Mouse (Mus musculus) left cerebral cortex, adult 2 months (tissue): Measurements from ENCODE around the gene Kcnmb3. TPM values are rescaled to one million over a fixed set of nuclear protein-coding genes. Genes with fewer than 3 reads are reported as not detected.

Experiments
- DNase-seq, 2 experiments: peaks; one replicate each; pipeline ENCODE4 v3.0.0; 2021 to 2022; ENCODE audit warnings: low spot score in 2 of 2, mixed read lengths in 1 of 2; ENCODE audit errors: extremely low spot score in 1 of 2
- H3K27ac ChIP-seq: fragments of 200-600 bp; 2 replicates; pipeline ENCODE4 v1.8.1; 2022
- H3K4me3 ChIP-seq: fragments of 200-600 bp; 2 replicates; pipeline ENCODE4 v1.8.1; 2022
- CTCF ChIP-seq: fragments of 200-600 bp; IDR thresholded peaks from 2 replicates; pipeline ENCODE4 v1.8.1; 2022; ENCODE audit warnings: antibody characterized with exemption, mild to moderate bottlenecking, moderate library complexity
- intact Hi-C: fragments of 180-260 bp; cut with DNase I; formaldehyde crosslinking; loops from one replicate; pipeline ENCODE4 v1.15.1; 2025
- total RNA-seq, 2 experiments: library from RNA; stranded (reverse); gene quantifications; 2 replicates each; pipeline ENCODE4 v1.2.3; 2021

Kcnmb3 gene
- total RNA-seq, 2 experiments from 2014 or later = not detected

DNA sequence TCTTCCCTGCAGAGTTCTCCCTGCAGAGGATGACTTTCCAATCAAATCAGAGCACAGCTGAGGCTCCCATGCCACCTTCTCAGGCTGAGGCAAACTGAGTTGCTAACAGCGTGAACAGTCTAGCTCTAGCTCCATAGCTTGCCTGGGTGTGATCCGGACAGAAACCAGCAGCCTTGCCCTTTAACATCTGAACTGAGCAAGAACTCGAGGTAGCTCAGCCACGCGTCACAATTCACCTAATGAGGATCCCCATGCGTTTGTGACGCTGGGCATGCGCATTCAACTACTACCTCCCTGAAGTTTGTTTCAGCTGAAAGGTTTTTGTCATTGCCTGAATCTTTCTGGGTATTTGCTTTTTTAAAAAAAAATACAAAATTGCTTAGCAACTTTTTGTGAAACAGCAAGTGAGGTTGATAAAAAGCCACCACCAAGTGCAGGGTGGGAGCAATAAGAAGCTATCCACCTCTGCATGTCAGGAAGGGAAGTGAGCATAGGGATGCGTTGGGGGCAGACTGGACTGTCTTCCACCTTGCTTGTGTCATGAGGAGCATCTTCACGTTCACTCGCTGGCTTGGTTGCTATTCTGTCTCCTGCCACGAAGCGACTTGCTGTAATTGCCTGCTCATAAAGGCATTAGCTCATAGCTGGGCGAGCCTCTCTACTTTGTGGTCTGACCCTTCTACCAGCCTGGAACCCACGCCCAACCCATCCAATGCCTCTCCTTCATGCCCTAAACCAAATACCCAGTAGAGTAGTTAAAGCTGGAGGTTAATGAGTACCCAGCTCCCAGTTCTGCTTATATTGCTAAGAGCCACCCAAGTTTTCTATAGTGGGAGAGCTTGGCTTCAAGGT, 1.7 kb downstream of the Kcnmb3 start:
- no peak for DNase-seq
- H3K4me3 ChIP-seq = no peak overlapping the region
- intact Hi-C loops = no loop called here
- TF ChIP-seq CTCF = no peak
- no peak overlapping the region for H3K27ac ChIP-seq

DNA sequence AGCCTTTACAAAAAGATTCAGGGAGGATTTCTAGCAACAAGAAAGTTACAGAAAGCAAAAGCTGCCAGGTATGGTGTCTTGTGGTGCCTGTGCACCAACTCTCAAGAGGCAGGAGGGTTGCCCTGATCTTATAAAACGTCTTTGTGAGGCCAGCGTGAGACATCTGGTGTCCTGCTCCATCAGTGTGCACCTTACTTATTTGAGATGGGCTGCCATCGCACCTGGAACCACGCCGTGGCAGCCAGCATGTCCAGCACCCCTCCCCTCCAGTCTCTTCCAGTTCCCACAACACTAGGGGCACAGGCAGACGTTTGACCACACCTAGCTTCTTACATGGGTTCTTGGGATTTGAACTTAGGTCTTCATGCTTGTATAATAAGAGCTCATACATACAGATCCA, 3.9 kb downstream of the Kcnmb3 start:
- intact Hi-C loops = no loop called here

DNA sequence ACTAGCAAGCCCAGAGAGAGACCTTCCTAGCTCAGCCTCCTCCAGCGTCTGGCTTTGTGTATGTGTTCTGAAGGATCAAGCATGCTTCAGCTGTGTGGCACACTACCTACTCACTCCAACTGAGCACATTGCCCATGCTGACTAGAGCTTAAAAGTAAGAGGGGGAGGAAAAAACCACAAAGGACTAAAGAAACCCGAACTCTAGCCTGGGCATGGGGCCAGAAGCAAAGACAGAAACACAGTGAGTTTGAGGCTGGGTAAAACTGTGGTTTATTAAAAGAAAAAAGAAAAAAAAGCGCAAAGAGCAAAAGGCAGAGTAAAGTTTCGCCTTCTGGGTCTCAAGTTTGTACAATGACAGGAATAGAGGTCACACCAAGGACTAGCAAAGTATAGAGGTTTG, 5.5 kb downstream of the Kcnmb3 start:
- intact Hi-C loops = no loop called here
- H3K27ac ChIP-seq = no peak overlapping the region

More for the DNA sequence above, 3.9 kb downstream of the Kcnmb3 start:
- Histone ChIP-seq H3K4me3 (no peak overlapping the region), H3K27ac (no peak overlapping the region)
- no peak for TF ChIP-seq CTCF
- DNase-seq = no peak

DNA sequence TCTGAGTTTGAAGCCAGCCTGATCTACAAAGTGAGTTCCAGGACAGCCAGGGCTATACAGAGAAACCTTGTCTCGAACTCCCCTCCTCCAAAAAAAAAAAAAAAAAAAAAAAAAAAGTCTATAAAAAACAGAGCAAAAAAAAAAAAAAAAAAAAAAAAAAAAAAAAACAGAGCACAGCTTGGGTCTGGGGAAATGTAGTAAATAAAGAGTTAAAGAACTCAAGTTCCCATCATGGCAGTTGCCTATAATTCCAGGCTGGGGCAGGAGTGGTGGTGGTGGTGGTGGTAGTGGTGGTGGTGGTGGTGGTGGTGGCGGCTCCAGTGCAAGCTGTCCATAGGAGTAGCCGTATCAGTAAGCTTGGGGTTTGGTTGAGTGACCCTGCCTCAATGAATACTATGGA, 9.0 kb downstream of the Kcnmb3 start:
- Histone ChIP-seq H3K4me3 (no peak overlapping the region), H3K27ac (no peak overlapping the region)
- no peak for DNase-seq
- intact Hi-C loops = no loop called here
- TF ChIP-seq CTCF = no peak

More for the DNA sequence above, 5.5 kb downstream of the Kcnmb3 start:
- H3K4me3 ChIP-seq = no peak overlapping the region
- DNase-seq = no peak
- TF ChIP-seq CTCF = no peak

DNA sequence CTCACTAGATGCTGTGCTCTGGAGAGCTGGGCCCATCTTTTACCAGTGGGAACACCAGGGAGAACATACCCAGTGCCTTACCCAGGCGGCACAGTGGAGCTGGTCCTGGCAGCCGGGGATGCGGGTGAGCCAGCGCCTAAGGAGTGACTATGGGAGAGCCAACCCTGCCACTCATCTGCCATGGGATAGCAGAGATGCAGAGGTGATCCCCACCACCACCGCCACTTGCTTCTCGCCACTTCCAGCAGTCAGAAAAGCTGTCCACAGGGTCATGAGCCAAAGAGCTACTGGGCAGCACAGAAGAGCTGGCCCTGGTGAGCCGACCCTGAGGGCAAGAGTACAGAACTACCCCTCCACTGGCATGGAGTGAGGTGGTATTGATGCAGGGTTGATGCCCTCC, 12.1 kb downstream of the Kcnmb3 start:
- no peak for TF ChIP-seq CTCF
- DNase-seq = no peak
- Histone ChIP-seq H3K4me3 (no peak overlapping the region), H3K27ac (no peak overlapping the region)
- intact Hi-C loops = no loop called here

DNA sequence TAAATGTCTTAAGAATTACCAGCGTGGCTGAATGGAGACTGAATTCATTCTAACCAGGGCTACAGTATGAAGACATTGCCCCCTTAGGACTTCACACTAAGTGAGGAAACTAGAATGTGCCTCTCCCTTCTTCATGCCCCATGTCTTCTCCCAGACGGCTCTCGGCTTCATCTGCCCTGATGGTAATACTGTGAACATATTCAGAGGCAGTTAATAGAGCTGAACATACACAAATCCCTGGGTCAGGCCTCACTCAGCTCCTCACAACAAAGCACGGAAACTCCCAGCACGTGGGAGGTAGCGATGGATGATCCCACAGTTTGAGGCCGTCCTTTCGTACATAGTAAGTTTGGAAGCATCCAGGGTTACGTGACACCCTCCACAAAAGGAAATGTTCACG, 18.8 kb downstream of the Kcnmb3 start:
- intact Hi-C loops = loop anchor here (5.0 kb wide), 1 partner anchor 34 kb away; no protein-coding TSS in a partner anchor

DNA sequence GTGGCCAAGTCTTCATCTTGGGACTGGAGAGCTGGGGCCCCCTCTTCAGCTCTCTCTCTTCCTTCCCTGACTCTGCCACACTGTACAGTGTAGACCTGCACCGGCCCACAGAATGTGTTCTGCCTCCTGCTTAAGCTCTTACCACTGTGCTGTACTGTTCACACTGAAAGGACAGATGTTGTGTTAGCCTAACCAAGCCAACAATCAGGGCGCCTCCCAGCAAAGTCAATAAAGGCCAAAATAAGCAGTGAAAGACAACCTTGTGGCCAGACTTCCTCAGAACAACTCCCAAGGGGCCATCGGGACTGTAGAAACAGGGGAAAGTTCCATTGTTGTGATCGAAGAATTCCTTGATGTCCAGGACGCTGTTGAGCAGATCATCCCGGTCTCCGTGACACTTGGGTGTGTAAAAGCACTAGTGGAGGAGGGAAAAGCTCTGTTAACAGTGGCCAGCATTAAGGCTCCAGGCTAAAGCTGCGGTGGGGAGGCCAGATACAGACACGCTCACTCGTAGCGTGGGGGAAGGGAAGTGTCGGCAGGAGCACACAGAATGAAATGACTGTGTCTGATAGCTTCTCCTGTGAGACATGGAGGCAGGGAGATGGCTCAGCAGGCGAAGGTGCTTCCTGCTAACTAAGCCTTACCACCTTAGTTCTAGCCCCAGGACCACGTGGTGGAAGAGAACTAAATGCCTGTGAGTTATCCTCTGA, 19.7 kb downstream of the Kcnmb3 start:
- no peak overlapping the region for H3K4me3 ChIP-seq
- no peak for TF ChIP-seq CTCF
- H3K27ac ChIP-seq = no peak overlapping the region
- no peak for DNase-seq
- intact Hi-C loops = loop anchor here (5.0 kb wide), 1 partner anchor 35 kb away; no protein-coding TSS in a partner anchor

More for the DNA sequence above, 18.8 kb downstream of the Kcnmb3 start:
- Histone ChIP-seq H3K27ac (no peak overlapping the region), H3K4me3 (no peak overlapping the region)
- no peak for TF ChIP-seq CTCF
- DNase-seq = no peak

DNA sequence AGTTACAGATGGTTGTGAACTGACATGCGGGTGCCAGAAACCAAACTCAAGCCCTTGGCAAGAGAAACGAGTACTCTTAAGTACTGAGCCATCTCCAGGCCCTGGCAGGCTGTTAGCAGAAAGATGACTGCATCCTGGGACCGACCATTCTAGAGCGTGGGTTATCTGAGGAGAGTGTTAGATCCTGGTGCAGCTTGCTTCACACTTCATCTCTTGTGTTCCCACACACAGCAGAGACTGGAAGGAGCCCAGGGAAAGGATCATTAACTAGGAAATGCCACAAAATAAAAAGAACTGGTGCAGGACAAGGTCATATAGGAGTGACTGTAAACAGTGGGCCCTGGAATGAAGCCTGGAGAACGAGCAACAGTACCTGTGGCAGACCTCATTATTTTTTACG, 20.9 kb downstream of the Kcnmb3 start:
- DNase-seq = peak in 1 of 2 experiments; percentile 21
- Histone ChIP-seq H3K4me3 (no peak overlapping the region), H3K27ac (no peak overlapping the region)
- intact Hi-C loops = loop anchor here (5.0 kb wide), 1 partner anchor 36 kb away; no protein-coding TSS in a partner anchor
- TF ChIP-seq CTCF = no peak

DNA sequence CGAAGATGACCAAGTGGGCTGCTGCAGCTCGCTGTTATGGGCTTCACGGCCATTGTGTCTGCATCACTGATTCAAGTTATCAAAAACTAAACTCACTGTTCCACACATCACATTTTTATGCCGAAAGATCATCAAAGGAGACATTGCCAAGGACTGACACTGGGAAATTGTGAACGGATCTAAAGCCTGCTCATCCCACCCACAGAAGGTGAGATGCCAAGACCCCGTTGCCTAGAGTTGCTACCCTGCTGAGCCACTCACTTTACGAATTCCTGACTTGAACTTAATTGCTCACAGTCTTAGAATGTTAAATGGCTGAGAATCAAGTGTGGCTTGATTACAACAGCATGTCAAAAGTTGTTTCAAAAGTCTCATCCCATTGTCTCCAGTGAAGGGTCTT, 21.6 kb downstream of the Kcnmb3 start:
- TF ChIP-seq CTCF = no peak
- H3K4me3 ChIP-seq = no peak overlapping the region
- H3K27ac ChIP-seq = no peak overlapping the region
- no peak for DNase-seq
- intact Hi-C loops = loop anchor here (5.0 kb wide), 1 partner anchor 37 kb away; no protein-coding TSS in a partner anchor

DNA sequence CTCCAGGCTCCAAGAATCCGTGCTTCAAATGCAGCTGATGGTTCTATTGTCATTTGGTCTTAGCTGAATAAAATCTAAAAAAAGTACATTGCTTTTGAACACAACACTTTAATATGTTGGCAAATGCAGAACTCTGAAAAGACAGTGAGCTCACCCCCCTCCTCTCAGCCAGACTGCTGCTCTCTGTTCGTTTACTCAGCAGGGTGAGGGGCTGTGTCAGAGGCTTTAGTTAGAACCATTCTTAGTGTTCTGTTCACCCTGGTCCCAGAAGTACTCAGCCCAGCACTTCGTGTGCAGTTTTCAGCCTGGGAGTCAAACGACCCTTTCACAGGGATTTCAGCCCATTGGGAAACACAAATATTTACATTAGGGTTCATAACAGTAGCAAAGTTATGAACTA, 23.6 kb downstream of the Kcnmb3 start:
- H3K4me3 ChIP-seq = no peak overlapping the region
- no peak for DNase-seq
- no peak overlapping the region for H3K27ac ChIP-seq
- intact Hi-C loops = no loop called here
- TF ChIP-seq CTCF = no peak

DNA sequence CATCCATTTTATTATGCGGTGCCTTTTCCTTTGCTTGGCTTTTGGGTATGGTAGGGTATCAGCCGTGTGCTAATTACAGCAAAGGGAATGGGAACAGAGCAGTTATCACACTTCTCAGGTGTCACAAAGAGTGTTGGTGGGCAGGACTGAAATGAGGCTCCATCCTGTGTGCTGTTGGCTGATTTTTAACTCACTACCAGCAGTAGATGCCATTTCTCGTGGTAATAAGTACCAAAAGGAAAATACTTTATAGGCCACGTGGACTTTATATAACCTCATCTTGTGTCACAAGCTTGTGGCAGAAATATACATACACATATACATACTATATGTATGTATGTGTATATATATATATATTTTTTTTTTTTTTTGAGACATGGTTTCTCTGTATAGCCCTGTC, 24.7 kb downstream of the Kcnmb3 start:
- Histone ChIP-seq H3K27ac (no peak overlapping the region), H3K4me3 (no peak overlapping the region)
- intact Hi-C loops = no loop called here
- no peak for DNase-seq
- no peak for TF ChIP-seq CTCF

DNA sequence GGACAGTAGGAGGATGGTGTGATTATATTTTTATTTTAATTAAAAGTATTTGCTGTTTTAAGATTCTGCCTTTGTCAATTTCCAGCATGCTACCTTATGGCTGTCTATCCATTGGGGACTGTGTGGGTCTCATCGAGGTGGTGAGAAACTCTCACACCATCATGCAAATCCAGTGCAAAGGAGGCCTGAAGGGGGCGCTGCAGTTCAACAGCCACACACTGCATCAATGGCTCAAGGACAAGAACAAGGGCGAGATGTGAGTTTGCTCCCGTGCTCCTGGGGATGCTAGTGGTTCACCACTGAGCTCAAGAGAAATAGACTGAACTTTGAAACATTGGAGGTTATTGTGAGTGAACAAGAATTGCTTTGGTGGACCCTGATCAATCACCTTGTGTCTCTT, 32.3 kb downstream of the Kcnmb3 start:
- H3K27ac ChIP-seq = no peak overlapping the region
- no peak overlapping the region for H3K4me3 ChIP-seq
- peak; percentile 21 to 27 for DNase-seq
- TF ChIP-seq CTCF = peak; percentile 59
- intact Hi-C loops = loop anchor here (10.0 kb wide), 1 partner anchor 255 kb away; no protein-coding TSS in a partner anchor
